Mouse (Mus musculus) kidney, postnatal 25 days (tissue): Measurements from ENCODE around the gene Ndufs1.
"Not testable (repeated sequence)": the region's sequence is repeated elsewhere in the genome, so short reads cannot be mapped to it uniquely, and the experiment has no call there.

ENCODE experiments used
- DNase-seq, 2 experiments: peaks; one replicate each; pipeline ENCODE4 v3.0.0; 2021; ENCODE audit warnings: mixed read lengths in 2 of 2

The Ndufs1 gene

DNA sequence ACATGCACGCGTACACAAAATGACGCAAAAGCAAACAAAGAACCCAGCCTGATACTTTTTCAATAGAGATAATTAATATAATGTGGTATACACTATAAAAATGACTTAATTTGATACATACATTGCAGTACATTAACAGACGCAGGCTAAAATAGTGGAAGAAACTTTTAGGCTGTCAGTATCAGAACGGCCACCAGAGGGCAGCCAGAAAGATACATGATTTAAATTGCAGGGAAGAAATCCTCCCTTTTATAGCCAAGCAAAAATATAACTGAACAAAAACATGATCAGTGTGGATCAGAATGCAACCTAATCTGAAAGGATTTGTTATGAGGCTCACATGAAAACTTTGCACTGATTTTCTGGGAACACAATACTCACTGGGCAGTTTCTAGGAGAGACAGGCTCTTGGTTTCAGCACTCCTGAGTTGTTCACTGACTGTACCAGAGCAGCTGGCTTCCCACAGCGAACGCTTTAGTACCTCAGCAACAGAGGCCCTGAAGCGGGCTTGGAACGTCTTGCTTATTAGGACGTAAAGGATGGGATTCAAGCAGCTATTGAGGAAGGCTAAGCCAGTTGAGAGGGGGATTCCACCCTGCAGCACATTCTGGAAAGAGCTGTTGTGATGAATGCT is 6.1 kb upstream of the Ndufs1 start:
- peak; percentile 38 to 74 for DNase-seq

DNA sequence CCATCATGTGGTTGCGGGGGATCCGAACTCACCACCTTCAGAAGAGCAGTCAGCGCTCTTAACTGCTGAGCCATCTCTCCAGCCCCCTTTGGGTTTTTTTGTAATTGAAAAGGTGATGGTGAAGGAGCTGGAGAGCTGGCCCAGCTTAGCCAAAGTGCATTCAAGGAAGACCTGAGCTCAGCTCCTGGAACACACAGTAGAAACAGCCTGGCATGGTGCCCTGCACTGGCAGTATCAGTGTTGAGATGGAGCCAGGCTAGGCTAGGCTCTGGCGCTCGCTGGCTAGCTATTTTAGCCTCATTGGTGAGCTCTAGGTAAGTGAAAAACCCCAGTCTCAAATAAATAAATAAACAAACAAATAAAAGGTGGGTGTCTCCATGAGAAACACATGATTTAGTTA is 5.6 kb upstream of the Ndufs1 start:
- DNase-seq: peak; percentile 67 to 76

DNA sequence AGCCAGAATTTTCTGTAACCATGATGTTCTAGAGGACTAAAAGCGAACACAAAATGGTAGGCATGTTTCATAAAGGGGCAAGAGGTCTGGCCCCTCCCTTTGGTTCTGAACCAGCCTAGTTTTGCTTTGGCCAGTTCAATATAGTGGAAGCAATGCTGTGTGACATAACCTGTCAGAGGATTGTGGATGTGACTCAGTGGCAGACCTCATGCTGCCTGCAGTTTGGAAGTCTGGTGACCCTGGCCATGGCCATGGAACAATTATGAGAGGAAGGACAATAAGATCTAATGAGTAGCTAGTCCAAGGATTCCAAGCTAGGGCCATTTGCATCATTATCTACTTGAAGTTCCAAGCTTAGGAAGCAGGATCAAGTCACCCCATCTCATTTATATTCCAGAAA is 4.8 kb upstream of the Ndufs1 start:
- DNase-seq: no peak

DNA sequence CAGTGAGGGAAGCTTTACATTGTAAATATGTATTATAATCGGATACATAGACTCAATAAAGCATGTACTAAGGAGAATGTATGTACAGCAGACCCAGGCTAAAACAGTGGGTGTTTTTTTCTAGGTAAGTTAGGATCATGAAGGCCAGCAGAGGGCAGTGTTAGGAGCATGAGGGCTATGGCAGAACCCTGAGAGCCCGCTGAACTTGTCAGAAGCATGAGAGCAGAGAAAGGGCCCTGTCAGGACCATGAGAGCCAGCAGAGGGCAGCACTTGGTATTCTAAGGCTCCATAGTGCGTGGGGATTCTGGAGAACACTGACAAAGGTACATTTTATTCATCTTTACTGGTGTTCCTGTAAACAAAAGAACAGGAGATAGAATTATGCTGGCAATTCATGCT is 4.4 kb upstream of the Ndufs1 start:
- peak; percentile 93 to 98 for DNase-seq

DNA sequence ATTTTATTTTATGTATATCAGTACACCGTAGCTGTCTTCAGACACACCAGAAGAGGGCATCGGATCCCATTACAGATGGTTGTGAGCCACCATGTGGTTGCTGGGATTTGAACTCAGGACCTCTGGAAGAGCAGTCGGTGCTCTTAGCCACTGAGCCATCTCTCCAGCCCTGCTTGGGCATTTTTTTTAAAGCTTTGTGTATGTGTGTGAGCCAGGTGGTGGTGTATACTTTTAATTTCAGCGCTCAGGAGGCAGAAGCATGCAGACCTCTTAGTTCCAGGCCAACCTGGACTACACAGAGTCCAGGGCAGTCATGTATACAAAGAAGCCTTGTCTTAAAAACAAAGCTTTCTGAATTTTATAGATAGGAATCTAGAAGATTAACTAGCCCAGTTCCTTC is 3.9 kb upstream of the Ndufs1 start:
- not testable (repeated sequence) for DNase-seq

DNA sequence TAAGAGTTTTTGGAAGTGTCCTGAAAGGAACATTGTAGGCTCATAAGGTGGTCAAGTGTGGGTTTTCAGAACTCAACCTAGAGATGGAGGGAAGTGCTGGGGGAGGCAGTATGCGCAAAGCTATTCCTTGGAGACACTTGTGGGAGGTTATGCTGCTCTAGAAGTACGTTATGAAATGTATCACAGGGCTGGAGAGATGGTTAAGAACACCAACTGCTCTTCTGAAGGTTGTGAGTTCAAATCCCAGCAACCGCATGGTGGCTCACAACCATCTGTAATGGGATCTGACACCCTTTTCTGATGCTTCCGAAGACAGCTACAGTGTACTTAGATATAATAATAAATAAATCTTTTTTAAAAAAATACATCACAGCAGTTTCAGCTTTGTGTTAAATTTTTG is 3.5 kb upstream of the Ndufs1 start:
- DNase-seq: no peak

DNA sequence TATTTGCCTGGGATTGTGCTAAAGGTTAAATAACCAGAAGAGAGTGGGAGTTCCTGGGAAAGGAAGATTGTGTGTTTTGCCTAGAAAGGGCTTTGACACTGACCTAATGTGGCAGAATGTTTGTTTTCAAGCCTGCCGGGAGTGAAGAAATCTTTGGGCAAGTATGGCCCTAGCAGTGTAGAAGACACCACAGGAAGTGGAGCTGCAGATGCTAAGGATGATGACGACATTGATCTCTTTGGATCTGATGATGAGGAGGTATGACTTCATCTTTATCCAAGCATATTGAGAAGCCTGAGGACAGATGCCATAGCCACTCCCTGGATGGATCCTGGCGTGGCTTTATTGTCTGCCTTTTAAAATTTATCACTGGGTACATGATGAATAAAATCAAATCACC is 1.7 kb upstream of the Ndufs1 start:
- no peak for DNase-seq

DNA sequence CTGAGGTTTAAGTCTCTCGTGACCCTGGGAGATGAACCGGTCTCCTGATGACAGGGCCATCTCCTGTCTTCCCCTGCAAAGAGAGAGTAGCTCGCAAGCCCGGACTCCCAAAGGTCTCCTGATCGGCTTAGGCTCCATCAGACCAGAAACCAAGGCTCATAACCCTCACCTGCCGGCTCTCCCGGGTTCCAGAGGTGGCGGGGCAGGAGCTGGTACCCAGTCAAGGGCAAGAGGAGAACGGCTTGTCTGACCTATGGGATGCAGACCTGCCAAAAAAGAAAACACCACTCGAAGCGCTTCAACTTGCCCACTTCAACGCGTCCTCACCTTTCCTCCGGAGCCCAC is 402 bp downstream of the Ndufs1 start:
- DNase-seq: no peak

DNA sequence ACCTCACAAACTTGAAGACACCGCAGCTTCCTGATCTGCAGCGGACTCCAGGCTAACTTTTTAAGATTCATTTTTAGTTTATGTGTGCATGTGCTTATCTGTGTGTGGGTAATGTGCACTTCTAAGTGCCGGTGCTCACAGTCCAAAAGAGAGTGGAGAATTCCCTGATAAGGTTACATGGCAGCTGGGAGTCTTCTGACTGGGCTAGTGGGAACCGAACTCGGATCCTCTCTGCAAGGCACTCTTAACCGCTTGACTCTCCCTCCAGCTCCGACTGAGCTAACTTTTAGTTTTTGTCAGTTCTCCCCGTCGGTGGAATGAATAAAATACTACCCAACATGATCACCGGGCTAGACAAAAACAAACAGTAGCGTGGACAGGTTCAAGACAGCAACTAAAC is 780 bp downstream of the Ndufs1 start:
- no peak for DNase-seq

DNA sequence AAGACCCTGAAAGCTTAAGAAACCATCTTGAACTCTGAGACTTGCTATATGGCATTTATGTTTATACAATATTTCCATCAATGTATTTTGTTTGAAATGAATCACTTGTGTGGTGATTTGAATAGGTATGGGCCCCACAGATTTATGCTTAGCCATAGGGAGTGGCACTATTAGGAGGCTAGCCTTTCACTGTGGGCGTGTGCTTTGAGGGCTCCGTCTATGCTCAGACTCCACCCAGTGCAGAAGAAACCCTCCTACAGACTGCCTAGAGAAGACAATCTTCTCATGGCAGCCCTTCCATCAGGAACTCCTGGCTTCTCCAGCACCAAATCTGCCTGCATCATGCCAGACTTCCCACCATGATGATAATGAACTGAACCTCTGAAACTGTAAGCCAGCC is 8.0 kb downstream of the Ndufs1 start:
- no peak for DNase-seq

DNA sequence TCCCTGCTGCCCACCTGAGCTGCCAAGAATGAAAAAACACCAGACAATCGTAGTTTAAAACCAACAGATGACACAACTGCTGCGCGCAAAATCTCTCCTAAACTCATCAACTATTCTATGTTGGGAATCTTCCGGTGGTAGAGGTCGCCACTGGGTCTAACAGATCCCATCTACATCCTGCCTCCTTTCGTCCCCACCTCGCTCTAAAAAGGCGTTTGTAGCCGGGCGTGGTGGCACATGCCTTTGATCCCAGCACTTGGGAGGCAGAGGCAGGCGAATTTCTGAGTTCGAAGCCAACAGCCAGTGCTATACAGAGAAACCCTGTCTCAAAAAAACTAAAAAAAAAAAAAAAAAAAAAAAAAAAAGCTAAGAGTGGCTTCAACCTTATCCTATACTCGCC is 36.4 kb downstream of the Ndufs1 start:
- DNase-seq: no peak

DNA sequence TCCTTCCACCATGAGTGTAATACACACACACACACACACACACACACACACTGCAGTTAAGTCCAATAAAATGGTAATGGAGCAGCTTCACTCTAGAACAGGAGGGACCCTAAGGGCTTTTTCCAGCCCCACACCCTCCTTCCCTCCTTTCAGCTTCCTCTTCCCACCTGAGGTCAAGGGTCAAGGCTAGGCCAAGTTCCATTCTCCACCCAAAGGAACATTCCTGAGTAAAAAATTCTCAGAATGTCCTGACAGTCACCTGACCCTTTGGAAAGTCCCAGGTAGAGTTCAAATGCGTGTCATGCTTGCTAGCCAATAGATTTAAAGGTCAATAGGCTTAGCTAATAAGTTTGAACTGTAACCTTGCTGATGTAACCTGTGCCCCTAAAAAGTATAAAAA is 38.0 kb downstream of the Ndufs1 start:
- not testable (repeated sequence) for DNase-seq

DNA sequence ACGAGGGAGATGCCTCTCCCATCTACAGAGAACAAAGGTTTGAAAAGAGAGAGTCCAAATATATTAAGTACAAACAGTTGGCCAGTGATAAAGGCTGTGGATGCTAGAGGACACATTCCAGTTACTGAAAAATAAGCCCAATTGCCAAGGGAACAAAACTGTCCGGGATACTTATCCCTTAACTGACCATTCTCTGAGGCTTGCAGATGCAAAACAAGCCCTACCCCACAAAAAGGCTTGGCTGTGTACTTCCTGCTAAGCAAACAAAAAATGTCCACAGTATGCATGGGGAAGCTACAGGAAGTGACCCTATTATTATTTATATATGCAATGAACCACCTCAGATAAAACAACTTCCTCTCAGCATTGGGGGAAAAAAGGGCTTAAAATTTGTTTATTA is 38.7 kb downstream of the Ndufs1 start:
- DNase-seq: no peak

DNA sequence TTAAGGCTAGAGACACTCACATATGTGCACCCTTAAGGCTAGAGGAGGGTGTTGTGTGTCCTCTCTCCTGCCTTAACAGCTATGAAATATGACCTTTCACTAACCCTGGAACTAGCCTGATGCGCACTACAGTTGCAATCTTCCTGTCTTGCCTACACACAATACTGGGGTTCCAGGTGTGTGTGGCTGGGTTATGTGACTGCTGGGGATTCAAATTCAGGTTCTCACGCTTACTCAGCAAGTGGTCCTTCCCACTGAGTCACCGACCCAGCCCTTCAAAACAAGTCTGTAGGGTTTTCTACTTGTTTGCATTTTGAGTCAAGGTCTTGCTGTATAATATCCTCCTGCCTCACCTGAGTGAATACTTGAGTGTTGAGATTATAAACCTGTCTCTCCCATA is 42.1 kb downstream of the Ndufs1 start:
- DNase-seq: no peak

DNA sequence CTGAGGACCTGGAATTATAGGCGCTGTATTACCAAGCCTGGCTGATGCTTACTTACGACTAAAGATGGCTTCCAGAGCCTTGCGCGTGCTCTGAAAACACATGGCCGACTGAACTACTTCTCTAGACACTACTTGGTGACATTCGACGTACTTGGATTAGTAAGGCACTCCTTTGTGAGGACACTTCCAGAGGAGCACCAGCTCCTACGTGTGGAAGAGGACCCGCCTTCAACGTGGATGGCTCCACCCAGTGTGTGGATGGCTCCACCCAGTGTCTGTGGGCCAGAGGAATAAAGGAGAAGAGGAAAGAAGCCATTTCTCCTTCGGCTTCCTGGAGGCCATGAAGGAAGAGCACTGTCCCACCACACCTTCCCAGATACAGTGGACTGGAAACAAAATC is 44.9 kb downstream of the Ndufs1 start:
- no peak for DNase-seq

DNA sequence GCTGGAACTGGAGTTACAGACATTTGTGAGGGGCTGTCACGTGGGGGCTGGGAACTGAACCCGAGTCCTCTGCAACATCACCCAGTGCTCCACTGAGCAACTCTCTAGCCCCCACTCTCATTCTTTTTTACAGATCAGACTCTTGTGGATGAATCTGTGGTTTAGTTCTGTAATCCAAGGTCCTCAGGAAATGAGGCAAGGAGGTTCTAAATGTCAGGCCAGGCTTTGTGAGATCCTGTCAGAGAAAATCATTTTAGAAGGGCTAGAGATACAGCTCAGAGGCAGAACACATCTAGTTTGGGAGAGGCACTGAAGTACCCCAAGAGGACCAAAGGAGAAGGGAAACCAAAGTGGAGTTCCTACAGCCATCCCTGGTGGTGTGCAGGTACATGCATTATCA is 45.8 kb downstream of the Ndufs1 start:
- no peak for DNase-seq

DNA sequence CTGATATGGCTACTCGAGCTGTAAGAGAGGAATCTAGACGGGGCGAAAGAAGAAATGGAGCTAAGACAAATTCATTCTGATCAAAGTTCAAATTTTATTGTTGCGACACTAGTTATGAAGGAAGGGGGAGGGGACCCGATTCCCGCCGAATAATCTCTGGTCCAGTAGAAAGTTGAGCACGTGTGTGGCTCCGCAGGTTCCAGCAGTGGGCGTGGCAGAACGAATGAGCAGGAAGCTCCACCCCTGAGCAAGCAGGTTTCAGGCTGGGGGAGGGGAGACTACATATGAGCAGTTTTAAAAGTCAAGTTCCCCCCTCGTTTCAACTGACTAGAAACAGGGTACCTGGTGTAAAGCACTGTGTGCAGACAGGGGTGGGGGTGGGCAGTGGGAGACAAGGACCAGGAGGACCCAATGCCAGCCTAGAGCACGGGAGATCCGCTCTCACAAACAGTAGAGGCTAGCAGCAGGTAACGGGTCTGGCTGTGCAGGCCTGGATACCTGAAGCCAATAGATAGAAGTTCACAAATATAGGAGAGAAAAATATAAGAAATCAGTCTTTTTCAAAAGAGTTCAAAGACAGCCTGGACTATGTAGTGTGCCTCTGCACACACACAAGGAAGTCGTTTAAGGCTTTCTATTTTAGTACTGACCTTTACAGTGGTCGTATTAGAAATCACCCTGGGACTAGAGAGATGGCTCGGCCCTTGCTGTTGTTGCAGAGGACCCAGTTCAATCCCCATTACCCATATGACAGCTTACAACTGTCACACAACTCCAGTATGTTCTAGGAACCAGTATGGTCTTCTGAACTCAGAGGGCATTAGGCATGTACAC is 46.6 kb downstream of the Ndufs1 start:
- peak; percentile 41 to 55 for DNase-seq

DNA sequence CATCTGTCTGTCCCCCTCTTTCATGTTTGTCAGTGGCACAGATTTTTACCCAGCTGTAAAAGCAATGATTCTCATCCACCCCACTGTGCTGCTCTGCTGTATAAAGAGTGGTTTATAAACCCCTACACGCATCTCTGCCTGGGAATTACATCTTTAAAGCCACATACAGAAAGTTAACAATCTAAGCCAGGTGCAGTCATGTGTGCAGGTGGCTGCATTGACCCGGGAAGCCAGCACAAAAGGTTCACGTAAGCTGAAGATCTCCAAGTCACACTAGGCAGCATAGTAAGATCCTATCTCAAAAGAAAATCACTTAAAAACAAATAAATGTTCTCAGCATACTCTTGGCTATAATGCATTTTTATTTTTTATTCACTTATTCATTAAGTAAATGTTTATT is 47.4 kb downstream of the Ndufs1 start:
- peak in 1 of 2 experiments; percentile 11 for DNase-seq

DNA sequence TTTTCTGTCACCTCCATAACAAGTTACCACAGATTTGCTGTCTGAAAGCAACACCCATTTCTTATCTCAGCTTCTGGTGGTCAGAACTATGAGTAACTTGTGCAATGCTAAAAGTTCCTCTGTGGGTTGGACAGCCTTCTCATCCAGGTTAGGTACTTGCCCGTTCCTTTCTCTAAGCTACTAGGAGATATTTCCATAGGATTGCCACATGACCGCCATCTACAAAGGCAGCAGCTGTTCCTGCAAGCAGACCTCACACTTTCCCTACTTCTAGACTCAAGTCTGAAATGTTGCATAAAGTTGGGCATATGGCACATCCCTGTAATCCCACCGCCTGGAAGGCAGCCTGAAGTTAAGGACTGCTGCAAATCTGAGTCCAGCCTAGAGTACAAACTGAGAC is 50.4 kb downstream of the Ndufs1 start:
- no peak for DNase-seq

DNA sequence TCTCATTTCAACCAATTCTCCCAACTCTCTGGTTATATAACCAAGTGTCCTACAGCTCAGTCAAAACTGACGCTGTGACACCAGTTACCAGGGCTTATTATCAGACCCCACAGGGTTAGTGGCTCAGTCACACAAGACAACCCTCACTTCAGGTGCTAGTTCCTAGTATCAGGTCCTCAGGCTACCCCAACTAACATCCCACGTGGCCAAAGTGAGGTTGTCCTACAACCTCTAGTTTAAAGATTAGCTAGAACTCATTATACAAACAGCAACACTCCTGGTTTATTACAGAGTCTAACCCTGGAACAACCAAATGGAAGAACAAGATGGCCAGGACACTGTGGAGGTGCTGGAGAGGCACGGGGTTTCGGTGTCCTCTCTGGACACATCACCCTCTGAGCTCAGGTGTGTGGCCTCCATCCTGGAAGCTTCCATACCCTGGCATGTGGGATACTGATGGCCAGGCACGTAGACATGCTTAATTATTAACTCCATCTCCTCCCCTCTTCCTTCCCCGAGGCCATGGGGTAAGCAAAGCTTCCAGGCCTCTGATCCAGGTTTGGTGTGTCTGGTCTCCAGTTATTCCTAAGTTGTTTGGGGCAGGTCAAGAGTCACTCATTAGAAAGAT is 52.7 kb downstream of the Ndufs1 start:
- DNase-seq: peak; percentile 59 to 76

DNA sequence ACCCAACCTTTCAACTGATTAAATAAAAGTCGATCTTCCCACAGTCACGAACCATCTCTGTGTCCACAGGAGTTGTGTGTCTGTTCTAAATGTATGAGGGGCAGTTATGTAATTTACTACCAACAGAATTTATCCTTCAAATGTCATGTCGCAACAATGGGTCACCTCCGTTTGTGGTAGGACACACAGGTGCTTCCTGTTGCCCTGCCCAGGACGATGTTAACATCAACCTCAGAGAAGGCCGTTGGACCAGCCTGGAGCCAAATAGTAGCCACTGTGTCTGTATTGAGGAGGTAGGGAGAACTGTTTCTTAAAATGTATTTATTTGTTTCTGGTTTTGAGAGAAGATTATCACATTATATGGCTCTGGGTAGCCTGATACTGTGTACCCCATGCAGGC is 54.6 kb downstream of the Ndufs1 start:
- no peak for DNase-seq

DNA sequence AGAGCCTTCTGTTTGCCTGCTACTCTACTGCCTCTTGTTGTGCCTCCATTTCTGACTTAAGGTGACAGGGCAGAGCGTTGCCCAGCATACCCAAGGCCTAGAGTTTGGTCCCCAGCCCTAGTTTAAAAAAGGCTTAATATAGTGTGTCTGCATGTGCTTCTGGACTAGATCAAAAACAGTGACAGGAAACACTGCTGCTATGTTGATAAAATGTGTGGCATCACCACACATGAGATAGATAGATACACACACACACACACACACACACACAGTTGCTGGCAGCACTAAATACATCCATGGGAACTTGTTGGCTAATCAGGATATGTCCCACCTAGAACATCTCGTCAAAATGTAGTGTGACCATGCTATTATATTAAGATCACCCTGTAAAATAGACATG is 56.3 kb downstream of the Ndufs1 start:
- no peak for DNase-seq

DNA sequence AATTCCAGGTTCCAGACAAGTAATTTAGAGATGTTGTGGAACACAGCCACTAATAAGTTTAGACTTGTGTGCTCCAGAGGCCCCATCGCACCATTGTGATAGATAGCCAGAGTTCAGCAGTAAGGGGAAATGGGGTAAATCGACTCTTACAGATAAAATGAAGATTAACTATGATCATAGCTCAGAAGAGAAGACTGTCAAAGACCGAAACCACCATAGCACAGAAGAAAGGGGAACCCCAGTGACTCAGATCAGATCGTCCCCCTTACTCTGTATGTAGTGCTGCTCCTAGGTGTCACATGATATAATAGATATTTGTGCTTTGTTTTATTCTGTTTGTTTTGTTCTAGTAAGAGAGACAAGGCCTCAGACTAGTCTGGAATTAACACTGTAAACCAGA is 57.0 kb downstream of the Ndufs1 start:
- no peak for DNase-seq

DNA sequence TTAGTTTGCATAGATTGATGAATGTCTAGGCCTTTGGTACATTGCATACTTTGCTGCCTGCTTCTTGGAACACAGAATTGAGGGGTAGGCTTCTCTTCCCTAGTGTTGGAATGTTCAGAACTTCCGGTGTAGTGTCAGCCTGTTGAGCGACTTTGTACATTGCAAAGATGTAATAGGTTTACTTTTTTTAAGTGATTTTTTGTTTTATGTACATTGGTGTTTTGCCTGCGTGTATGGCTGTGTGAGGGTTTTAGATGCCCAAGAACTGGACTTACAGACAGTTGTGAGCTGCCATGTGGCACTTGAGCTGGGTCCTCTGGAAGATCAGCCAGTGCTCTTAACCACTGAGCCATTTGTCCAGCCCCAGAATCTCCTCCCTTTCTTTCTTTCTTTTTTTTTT is 61.1 kb downstream of the Ndufs1 start:
- DNase-seq: no peak
